Mouse (Mus musculus) heart, adult 8-10 months (tissue): Measurements from ENCODE around the gene Slc35f6. TPM values are rescaled to one million over a fixed set of nuclear protein-coding genes. Genes with fewer than 3 reads are reported as not detected.
"Not testable (repeated sequence)": the region's sequence is repeated elsewhere in the genome, so short reads cannot be mapped to it uniquely, and the experiment has no call there.

Experiments used
- DNase-seq: peaks from one replicate; pipeline ENCODE4 v3.0.0; 2022; ENCODE audit warnings: low spot score
- microRNA-seq: library from miRNA; unstranded; fragments of <30 nt; microRNA quantifications from one replicate; pipeline ENCODE4 v1.2.0, GENCODE M21; 2022
- total RNA-seq, 4 experiments: library from RNA; stranded (reverse); gene quantifications; 2 replicates each; pipeline ENCODE4 v1.2.4; 2022

The Slc35f6 gene
- total RNA-seq, 4 experiments from 2014 or later = 48.3 to 60.9 (median 54.9) TPM

DNA sequence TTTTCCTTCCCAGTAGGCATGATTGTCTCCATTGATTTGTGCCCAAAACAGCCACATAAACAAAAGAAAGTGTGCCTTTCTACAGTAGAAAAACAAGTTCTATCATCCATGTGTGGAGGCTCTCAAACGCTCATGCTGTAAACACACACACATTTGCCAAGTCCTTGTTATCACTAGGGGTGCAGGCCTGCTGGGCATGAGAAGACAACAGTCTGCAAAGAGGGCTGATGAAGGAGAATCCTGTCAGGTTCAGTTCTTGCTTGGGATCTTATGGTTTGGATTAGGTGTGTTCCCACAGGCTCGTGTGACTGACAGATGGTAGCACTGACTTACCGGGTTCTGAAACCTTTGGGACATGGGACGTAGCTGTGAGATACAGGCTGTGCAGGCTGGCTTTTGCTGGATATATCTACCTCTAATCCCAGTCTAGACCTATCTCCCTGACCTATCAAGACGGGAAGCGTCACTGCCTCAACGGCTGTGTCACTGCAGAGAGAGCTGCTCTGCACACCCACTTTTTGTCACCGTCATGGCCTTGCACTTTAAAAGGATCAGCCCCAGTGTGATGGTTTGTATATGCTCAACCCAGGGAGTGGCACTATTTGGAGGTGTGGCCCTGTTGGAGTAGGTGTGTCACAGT, 52.7 kb downstream of the Slc35f6 start:
- no peak for DNase-seq

DNA sequence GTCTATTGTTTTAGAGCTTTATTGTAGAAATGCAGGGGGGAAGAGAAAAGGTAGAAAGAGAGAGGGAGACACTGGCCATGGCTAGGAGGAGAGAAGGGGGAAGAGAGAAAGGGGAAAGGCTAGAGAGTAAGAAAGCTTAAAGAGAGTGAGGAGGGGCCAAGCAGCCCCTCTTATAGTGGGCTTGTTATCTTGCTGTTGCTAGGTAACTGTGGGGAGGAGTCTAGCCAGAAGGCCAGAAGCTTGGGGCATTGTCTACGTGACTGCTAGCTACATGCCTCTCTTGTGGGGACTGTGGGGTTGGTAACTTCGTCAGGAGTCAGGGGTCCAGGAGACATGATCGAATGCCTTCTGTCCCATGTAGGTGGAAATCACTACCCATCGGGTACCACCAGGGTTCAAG, 53.6 kb downstream of the Slc35f6 start:
- not testable (repeated sequence) for DNase-seq

GRCm38 (mm10) chr5:30701866-30702265, 54.1 kb downstream of the Slc35f6 start:
- no peak for DNase-seq

Small RNA genes within 50 kb of the gene (microRNA-seq; reads per million reads assigned to microRNA genes)
- not detected for gene Mir5625

Other genes with a start within 250 kb of the Slc35f6 start
- gene Otof, start 186.0 kb upstream of the Slc35f6 start, total RNA-seq = under 1 TPM in 1 of 4 experiments, not detected in 3; 0.03 TPM
- not detected for gene 1700001C02Rik, start 181.9 kb upstream of the Slc35f6 start, total RNA-seq
- not detected for gene Cib4, start 102.1 kb upstream of the Slc35f6 start, total RNA-seq
- 100 to 1,000 TPM; 268 to 282 (median 276) TPM for gene Kcnk3, start 59.8 kb upstream of the Slc35f6 start, total RNA-seq
- 10 to 100 TPM; 50.6 to 80.0 (median 64.5) TPM for gene Cenpa, start 18.8 kb downstream of the Slc35f6 start, total RNA-seq
- gene Dpysl5, start 63.6 kb downstream of the Slc35f6 start, total RNA-seq = 1 to 10 TPM in 2 of 4 experiments, under 1 TPM in 2; 0.57 to 1.4 (median 0.91) TPM
- gene Mapre3, start 166.7 kb downstream of the Slc35f6 start, total RNA-seq = 10 to 100 TPM; 43.1 to 48.3 (median 44.5) TPM
- gene Tmem214, start 220.1 kb downstream of the Slc35f6 start, total RNA-seq = 10 to 100 TPM; 37.4 to 39.9 (median 38.4) TPM
- 1 to 10 TPM; 4.9 to 6.3 (median 5.6) TPM for gene Agbl5, start 240.8 kb downstream of the Slc35f6 start, total RNA-seq